Mouse (Mus musculus) megakaryocyte, embryonic 14.5 days (primary cell): ENCODE results near the gene Dennd5b.

Experiments used
- FLI1 ChIP-seq: IDR thresholded peaks from 2 replicates; pipeline ENCODE4 v1.6.1; 2012; ENCODE audit warnings: low read length, inconsistent platforms, mixed read lengths
- GATA1 ChIP-seq: IDR thresholded peaks from 3 replicates; pipeline ENCODE4 v1.6.1; 2012; ENCODE audit warnings: mixed read lengths, low read length, inconsistent platforms, borderline replicate concordance

DNA sequence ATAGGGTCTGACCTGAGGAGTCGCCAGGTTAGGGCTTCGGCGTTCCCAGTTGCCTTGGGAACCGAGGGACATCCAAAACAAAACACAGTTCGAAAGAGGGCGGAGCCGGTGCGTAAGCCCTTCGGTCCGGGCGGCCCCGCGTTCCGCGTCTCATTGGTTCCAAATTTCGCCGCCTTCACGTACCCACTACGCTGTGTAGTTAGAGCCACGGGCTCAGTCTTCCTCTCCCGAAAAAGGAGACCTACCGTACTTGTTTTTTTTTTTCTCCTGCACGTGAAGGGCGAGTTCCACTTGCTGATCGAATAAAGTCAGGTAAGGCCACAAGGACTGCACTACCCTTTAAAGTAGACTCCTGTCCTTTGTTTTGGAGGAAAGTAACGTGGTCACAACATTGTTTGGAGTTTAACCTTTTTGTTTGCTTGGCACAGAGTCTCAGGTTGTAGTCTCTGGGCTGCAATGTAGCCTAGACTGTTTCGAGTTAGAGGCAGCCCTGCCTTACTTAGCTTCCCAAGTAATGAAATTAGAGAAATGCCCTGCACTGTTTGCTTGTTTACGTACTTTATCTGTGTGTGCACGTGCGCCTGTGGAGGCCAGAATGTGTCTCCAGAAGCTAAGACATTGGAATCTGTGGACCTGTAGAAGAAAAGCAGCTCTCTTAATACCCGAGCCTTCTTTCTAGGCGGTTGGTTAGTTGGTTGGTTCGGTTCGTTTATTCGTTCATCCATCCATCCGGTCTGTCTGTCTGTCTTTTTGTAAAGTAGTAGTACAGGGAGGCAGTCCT, 40.1 kb upstream of the Dennd5b start:
- no peak for TF ChIP-seq GATA1
- TF ChIP-seq FLI1: no peak
